Mouse (Mus musculus): Measurements from ENCODE around the gene Cdkal1. TPM values are rescaled to one million over a fixed set of nuclear protein-coding genes. Genes with fewer than 3 reads are reported as not detected.
A peak's percentile ranks its signal among the peaks of the same experiment; 100 is the strongest.

The Cdkal1 gene
- polyA plus RNA-seq, 1 experiment, result 7.2 TPM

DNA sequence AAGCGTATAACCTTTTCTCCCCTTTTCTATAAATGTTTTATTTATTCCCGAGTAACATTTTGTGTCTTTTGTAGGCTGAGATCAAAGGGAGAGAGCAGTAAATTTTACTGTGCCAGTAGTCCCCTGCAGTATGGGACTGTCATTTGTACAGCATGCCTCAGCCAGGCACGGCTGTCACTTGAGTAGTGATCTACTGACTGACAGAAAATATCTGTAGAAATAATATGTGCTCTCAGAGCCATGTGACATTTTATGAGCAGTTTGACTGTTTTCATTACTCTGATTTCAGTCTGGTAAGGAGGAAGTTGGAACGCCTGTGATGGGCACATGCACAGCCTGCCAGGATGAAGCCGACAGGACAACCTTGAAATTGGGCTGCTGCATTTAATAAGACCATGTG, 455.6 kb downstream of the Cdkal1 start:
- peak; percentile 58 for DNase-seq (ENCODE audit: low read depth)
- TF ChIP-seq POLR2A (IDR thresholded peaks at IDR 0.05; ENCODE audit: borderline replicate concordance, extremely low read depth, insufficient read depth, insufficient read length, poor library complexity, severe bottlenecking) (no peak), CTCF (IDR thresholded peaks at IDR 0.05; ENCODE audit: borderline replicate concordance, extremely low read depth, insufficient read depth, insufficient read length) (no peak)

DNA sequence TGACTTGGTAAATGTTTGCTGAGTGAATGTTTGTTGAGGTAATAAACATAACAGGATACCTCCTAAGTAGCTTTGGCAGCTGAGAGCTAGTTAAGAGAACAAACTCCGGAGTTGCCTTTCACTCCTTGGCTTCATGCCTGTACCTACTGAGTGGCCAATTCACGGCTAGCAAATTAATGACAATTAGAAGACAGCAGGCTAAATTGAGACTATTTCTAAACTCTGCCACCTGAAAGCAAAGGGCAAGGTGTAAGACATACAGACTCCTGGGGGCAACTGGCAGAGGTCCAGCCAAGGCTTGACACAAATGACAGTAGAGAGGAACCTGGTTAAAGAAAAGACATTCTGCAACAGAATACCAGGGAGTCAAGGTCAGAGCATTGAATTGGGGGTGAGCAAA, 457.0 kb downstream of the Cdkal1 start:
- peak; percentile 67 for DNase-seq (ENCODE audit: low read depth)
- no peak for TF ChIP-seq CTCF (IDR thresholded peaks at IDR 0.05; ENCODE audit: borderline replicate concordance, extremely low read depth, insufficient read depth, insufficient read length)
- no peak for TF ChIP-seq POLR2A (IDR thresholded peaks at IDR 0.05; ENCODE audit: borderline replicate concordance, extremely low read depth, insufficient read depth, insufficient read length, poor library complexity, severe bottlenecking)

DNA sequence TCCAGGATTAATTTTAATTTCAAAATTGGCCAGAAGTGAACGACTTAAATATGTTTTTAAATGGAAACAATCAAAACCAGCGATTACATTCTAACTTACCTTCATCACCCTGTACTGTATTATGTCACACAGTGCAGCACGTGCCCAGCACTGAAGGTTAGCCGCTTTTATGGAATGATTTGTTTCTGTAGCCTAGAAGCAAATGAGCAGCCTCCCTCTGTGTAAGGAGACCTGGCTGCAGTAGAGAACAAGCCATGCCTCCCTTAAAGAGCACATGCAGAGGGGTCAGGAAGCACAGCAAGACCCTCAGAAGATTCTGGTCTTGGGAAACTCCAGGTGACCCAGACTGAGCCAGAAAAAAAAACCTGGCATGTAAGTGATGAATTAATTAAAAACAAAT, 459.8 kb downstream of the Cdkal1 start:
- TF ChIP-seq CTCF (IDR thresholded peaks at IDR 0.05; ENCODE audit: borderline replicate concordance, extremely low read depth, insufficient read depth, insufficient read length) (no peak), POLR2A (IDR thresholded peaks at IDR 0.05; ENCODE audit: borderline replicate concordance, extremely low read depth, insufficient read depth, insufficient read length, poor library complexity, severe bottlenecking) (no peak)
- no peak for DNase-seq (ENCODE audit: low read depth)

DNA sequence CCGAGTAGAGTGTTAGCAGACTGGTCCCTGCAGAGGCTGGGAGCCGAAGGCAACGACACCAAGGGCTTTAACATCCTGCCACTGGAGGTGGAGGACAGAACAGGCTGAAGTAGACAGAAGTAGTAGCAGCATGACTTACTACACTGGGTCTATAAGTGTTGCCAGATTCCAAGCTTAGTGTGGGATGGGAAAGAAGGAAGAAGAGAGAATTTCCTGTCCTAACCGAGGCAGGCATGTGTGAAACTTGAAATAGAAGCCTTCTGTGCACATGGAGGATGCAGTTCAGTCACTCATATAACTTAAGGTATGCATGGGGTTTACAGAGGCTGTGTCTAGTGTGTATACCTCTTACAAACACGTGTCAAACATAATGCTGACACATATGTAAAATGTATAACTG, 465.4 kb downstream of the Cdkal1 start:
- no peak for DNase-seq (ENCODE audit: low read depth)
- no peak for TF ChIP-seq POLR2A (IDR thresholded peaks at IDR 0.05; ENCODE audit: borderline replicate concordance, extremely low read depth, insufficient read depth, insufficient read length, poor library complexity, severe bottlenecking)

DNA sequence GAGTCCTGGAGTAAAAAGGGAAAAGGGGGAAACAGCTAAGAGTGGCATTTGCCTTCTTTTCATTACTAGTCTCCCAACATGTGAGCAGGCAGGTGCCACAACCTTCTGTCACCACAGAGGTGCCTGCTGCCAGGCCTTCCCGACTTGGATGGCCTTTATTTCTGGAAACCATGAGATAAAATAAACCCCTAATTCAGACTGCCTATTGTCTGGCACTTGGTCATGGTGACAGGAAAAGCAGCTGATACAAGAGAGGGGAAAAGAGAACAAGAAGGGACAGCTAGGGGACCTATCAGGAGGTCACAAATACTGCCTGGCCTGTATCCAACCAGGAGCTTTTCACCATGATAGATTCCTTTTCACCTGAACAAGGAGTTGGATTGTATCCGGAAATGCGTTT, 466.6 kb downstream of the Cdkal1 start:
- TF ChIP-seq CTCF (IDR thresholded peaks at IDR 0.05; ENCODE audit: borderline replicate concordance, extremely low read depth, insufficient read depth, insufficient read length) (no peak), POLR2A (IDR thresholded peaks at IDR 0.05; ENCODE audit: borderline replicate concordance, extremely low read depth, insufficient read depth, insufficient read length, poor library complexity, severe bottlenecking) (no peak)
- no peak for DNase-seq (ENCODE audit: low read depth)

GRCm38 (mm10) chr13:29377572-29377971, 477.9 kb downstream of the Cdkal1 start:
- DNase-seq (ENCODE audit: low read depth), result no peak
- no peak for TF ChIP-seq CTCF (IDR thresholded peaks at IDR 0.05; ENCODE audit: borderline replicate concordance, extremely low read depth, insufficient read depth, insufficient read length)
- TF ChIP-seq POLR2A (IDR thresholded peaks at IDR 0.05; ENCODE audit: borderline replicate concordance, extremely low read depth, insufficient read depth, insufficient read length, poor library complexity, severe bottlenecking), result no peak

GRCm38 (mm10) chr13:29371916-29372315, 483.6 kb downstream of the Cdkal1 start:
- no peak for TF ChIP-seq POLR2A (IDR thresholded peaks at IDR 0.05; ENCODE audit: borderline replicate concordance, extremely low read depth, insufficient read depth, insufficient read length, poor library complexity, severe bottlenecking)
- no peak for TF ChIP-seq CTCF (IDR thresholded peaks at IDR 0.05; ENCODE audit: borderline replicate concordance, extremely low read depth, insufficient read depth, insufficient read length)
- DNase-seq (ENCODE audit: low read depth), result peak; percentile 94

DNA sequence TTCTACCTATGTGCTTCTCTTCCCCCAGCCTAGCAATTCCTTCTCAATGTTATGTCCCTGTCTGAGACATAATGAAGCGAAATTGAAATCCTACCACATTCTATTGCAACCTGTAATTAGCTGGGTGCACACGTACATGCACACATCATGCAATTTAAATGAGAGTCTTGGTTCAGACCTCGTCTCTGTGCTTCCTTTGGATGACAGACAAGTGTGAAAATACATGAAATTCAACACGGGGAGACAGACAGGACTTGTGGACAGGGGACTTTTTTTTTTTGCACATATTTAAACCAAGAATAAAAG, 484.1 kb downstream of the Cdkal1 start:
- peak; percentile 93 for DNase-seq (ENCODE audit: low read depth)
- TF ChIP-seq POLR2A (IDR thresholded peaks at IDR 0.05; ENCODE audit: borderline replicate concordance, extremely low read depth, insufficient read depth, insufficient read length, poor library complexity, severe bottlenecking), result no peak
- no peak for TF ChIP-seq CTCF (IDR thresholded peaks at IDR 0.05; ENCODE audit: borderline replicate concordance, extremely low read depth, insufficient read depth, insufficient read length)

- DNase-seq (ENCODE audit: low read depth), result peak; percentile 98
- TF ChIP-seq POLR2A (IDR thresholded peaks at IDR 0.05; ENCODE audit: borderline replicate concordance, extremely low read depth, insufficient read depth, insufficient read length, poor library complexity, severe bottlenecking) (no peak), CTCF (IDR thresholded peaks at IDR 0.05; ENCODE audit: borderline replicate concordance, extremely low read depth, insufficient read depth, insufficient read length) (no peak)
Measured at GRCm38 (mm10) chr13:29370731-29371465, 484.6 kb downstream of the Cdkal1 start.

DNA sequence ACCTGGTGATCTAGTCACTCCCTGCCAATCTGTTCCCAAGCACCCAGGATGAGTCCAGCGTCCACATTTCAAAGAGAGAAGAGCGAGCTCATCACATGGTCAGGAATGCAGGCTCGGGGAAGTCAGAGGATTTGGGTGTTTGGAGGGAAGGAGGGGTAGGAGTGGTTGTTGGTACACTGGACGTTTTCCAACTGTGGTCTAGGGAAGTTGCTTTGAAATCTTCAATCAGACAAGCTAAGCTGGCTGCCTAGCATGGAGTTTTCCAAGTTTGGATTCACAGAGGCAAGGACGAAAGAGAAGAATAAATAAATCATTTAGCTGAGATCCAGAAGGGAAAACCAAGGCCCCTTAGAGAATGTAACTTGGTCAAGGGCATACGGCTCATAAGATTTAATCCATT, 486.7 kb downstream of the Cdkal1 start:
- peak; percentile 52 for DNase-seq (ENCODE audit: low read depth)
- TF ChIP-seq POLR2A (IDR thresholded peaks at IDR 0.05; ENCODE audit: borderline replicate concordance, extremely low read depth, insufficient read depth, insufficient read length, poor library complexity, severe bottlenecking) (no peak), CTCF (IDR thresholded peaks at IDR 0.05; ENCODE audit: borderline replicate concordance, extremely low read depth, insufficient read depth, insufficient read length) (no peak)

DNA sequence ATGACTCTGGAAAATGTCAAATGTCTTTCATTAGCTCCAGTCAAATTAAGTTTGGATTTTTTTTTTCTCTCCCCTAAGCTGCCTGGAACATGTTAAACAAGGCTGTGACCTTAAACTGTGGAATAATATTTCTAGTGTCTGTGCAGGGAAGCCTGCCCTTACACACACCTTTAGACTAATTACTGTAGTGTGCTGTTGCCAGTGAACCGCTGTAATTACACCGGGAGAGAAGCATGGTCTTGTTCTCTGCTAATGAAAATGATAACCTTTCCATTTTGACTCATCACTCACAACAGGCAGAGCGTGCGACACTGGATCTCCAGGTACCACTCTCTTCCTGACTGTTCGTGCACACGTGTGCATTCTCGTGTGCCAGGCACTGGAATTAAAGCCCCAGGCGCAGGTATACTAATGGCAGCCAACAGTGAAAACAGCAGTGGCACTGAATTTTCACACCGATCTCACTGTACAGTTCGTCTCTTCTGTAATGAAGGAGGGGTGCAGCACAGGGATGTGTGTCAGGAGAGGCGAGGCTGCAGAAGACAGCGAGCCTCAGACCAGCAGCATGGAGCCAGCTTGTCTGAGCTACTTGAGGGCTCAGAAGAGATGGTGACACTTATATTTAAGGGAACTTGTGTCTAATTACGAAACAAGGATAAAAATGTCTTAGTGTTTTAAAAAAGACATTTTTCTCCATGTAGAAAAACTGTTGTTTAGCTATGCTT, 490.4 kb downstream of the Cdkal1 start:
- peak; percentile 70 for DNase-seq (ENCODE audit: low read depth)
- TF ChIP-seq POLR2A (IDR thresholded peaks at IDR 0.05; ENCODE audit: borderline replicate concordance, extremely low read depth, insufficient read depth, insufficient read length, poor library complexity, severe bottlenecking) (no peak), CTCF (IDR thresholded peaks at IDR 0.05; ENCODE audit: borderline replicate concordance, extremely low read depth, insufficient read depth, insufficient read length) (no peak)

GRCm38 (mm10) chr13:29364009-29364408, 491.5 kb downstream of the Cdkal1 start:
- TF ChIP-seq POLR2A (IDR thresholded peaks at IDR 0.05; ENCODE audit: borderline replicate concordance, extremely low read depth, insufficient read depth, insufficient read length, poor library complexity, severe bottlenecking) (no peak), CTCF (IDR thresholded peaks at IDR 0.05; ENCODE audit: borderline replicate concordance, extremely low read depth, insufficient read depth, insufficient read length) (no peak)
- peak; percentile 67 for DNase-seq (ENCODE audit: low read depth)

Measured in brain, embryonic 14.5 days (tissue).